9 mouse cellular contexts compared by ENCODE assay signal in the genomic region with DNA sequence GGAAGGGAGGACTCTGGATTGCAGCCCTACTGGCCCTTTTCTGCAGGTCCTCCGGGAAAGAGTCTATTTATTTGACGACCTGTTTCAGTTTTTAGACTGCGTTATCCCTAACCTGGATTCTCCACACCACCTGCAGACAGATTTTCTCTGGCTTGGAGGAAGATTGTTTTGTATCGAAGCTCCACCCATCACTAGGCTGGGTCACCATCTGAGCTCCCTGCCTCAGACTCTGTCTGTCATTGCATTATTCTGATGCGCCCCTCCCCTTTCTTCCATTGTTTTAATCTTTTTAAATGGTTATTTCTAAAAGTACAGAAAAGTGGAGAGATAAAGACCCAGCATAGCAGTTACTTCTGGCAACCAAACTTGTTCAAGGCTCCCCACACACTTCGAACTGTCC.
"Had no signal": no experiment of that assay in that cellular context is flagged by ENCODE, and none has a peak within 500 bp of the region (broad histone marks: within the 10 kb centered on the region; RNA-seq: fewer than 3 reads in every experiment).

No protein-coding gene starts in this region.

- H3K27ac ChIP-seq: liver, embryonic 15.5 days; midbrain, embryonic 13.5 days; neural tube, embryonic 15.5 days; stomach, embryonic 15.5 days had no signal

- H3K4me1 ChIP-seq: midbrain, embryonic 13.5 days had no signal

- DNase-seq: lung, adult 2 months; thymus, postnatal 36 days had no signal

- H3K4me3 ChIP-seq: limb, embryonic 10.5 days; liver, embryonic 15.5 days; midbrain, embryonic 13.5 days; myocyte; neural tube, embryonic 15.5 days; stomach, embryonic 15.5 days had no signal

- ATAC-seq: midbrain, embryonic 13.5 days had no signal

- H3K36me3 ChIP-seq: limb, embryonic 10.5 days; liver, embryonic 15.5 days; midbrain, embryonic 13.5 days; neural tube, embryonic 15.5 days; stomach, embryonic 15.5 days had no signal

- H3K4me2 ChIP-seq: liver, embryonic 11.5 days; liver, embryonic 15.5 days; midbrain, embryonic 13.5 days; neural tube, embryonic 15.5 days; stomach, embryonic 15.5 days had no signal

- H3K27me3 ChIP-seq: liver, embryonic 15.5 days; midbrain, embryonic 13.5 days; neural tube, embryonic 15.5 days; stomach, embryonic 15.5 days had no signal

- H3K9me3 ChIP-seq: limb, embryonic 10.5 days; liver, embryonic 15.5 days; midbrain, embryonic 13.5 days; neural tube, embryonic 15.5 days; stomach, embryonic 15.5 days had no signal

- H3K9ac ChIP-seq: liver, embryonic 15.5 days; midbrain, embryonic 13.5 days; neural tube, embryonic 15.5 days; stomach, embryonic 15.5 days had no signal
